In genomic region chr11:90251923-90252322, GRCm38 (mm10) we compare ENCODE assay signal across 12 mouse cellular contexts. TPM values are rescaled to one million over a fixed set of nuclear protein-coding genes. Genes with fewer than 3 reads are reported as not detected.
A peak's percentile ranks its signal among the peaks of the same experiment; 100 is the strongest.
DNase-seq lines count a peak whose midpoint lies in the region; ATAC-seq and TF ChIP-seq lines count a peak whose summit lies in the region.
"Had no signal": no experiment of that assay in that cellular context is flagged by ENCODE, and none has a peak within 500 bp of the region (broad histone marks: within the 10 kb centered on the region; RNA-seq: fewer than 3 reads in every experiment).

No protein-coding gene starts in this region.

- H3K9ac ChIP-seq in hindbrain, embryonic 13.5 days: no peak overlapping the region
- H3K9ac ChIP-seq in neural tube, embryonic 12.5 days: no peak overlapping the region
- H3K9ac ChIP-seq in liver, embryonic 14.5 days (replicated peaks): no peak overlapping the region

- DNase-seq in hindbrain, embryonic 10.5 days (ENCODE audit: low spot score): no peak
- DNase-seq in neural tube, embryonic 10.5 days (ENCODE audit: extremely low spot score, low spot score): no peak
- DNase-seq in liver, embryonic 14.5 days (ENCODE audit: low read depth in 3 of 3, low spot score in 3 of 3): no peak
- no peak for DNase-seq in urinary bladder, postnatal 25 days (ENCODE audit: low spot score)
- no peak for DNase-seq in urinary bladder, postnatal 4 days (ENCODE audit: low spot score in 2 of 2)
- DNase-seq: adrenal gland, adult 8-10 months; cerebellum, adult 9-10 months; right cerebral cortex, adult 18-20 months had no signal

- no peaks in the 10 kb centered on the region for H3K9me3 ChIP-seq in hindbrain, embryonic 13.5 days
- no peaks in the 10 kb centered on the region for H3K9me3 ChIP-seq in hindbrain, embryonic 10.5 days
- H3K9me3 ChIP-seq in neural tube, embryonic 12.5 days: no peaks in the 10 kb centered on the region
- no peaks in the 10 kb centered on the region for H3K9me3 ChIP-seq in liver, embryonic 14.5 days (ENCODE audit: control insufficient read depth, low read length)

- peak overlapping the region; percentile 68 for H3K4me2 ChIP-seq in hindbrain, embryonic 13.5 days
- peak overlapping the region; percentile 75; the same call in 1 of the 2 replicates for H3K4me2 ChIP-seq in neural tube, embryonic 12.5 days (replicated peaks)
- no peak overlapping the region for H3K4me2 ChIP-seq in liver, embryonic 14.5 days (ENCODE audit: low read depth)

- 0 out of 2 replicates have a peak, but pooled peaks have one; percentile 8 for TF ChIP-seq EP300 in liver, embryonic 14.5 days (IDR thresholded peaks at IDR 0.05; ENCODE audit: low read depth)

- no peak overlapping the region for H3K4me3 ChIP-seq in hindbrain, embryonic 13.5 days
- no peak overlapping the region for H3K4me3 ChIP-seq in hindbrain, embryonic 10.5 days
- H3K4me3 ChIP-seq in neural tube, embryonic 12.5 days: no peak overlapping the region
- no peak overlapping the region for H3K4me3 ChIP-seq in liver, embryonic 14.5 days (ENCODE audit: insufficient read depth in 1 of 2, low read depth in 2 of 2, low read length in 2 of 2)

- no peak for ATAC-seq in hindbrain, embryonic 13.5 days (ENCODE audit: low FRiP score)
- ATAC-seq in neural tube, embryonic 12.5 days (ENCODE audit: low FRiP score, low read depth): no peak
- ATAC-seq in liver, embryonic 14.5 days (ENCODE audit: insufficient read depth): no peak
- ATAC-seq in CD4-positive, CD25-positive, alpha-beta regulatory T cell, adult 4 months: no peak
- ATAC-seq: hindbrain, embryonic 16.5 days had no signal

- no peaks in the 10 kb centered on the region for H3K27me3 ChIP-seq in hindbrain, embryonic 13.5 days
- H3K27me3 ChIP-seq in hindbrain, embryonic 10.5 days (ENCODE audit: insufficient read depth, poor library complexity, severe bottlenecking): no peaks in the 10 kb centered on the region
- no peaks in the 10 kb centered on the region for H3K27me3 ChIP-seq in neural tube, embryonic 12.5 days (replicated peaks)
- H3K27me3 ChIP-seq in liver, embryonic 14.5 days (ENCODE audit: control insufficient read depth, insufficient read depth, low read length): no peaks in the 10 kb centered on the region

- H3K4me1 ChIP-seq in hindbrain, embryonic 13.5 days (replicated peaks): peaks cover 41% of the 10 kb centered on the region
- peaks cover 33% of the 10 kb centered on the region for H3K4me1 ChIP-seq in hindbrain, embryonic 10.5 days (replicated peaks)
- peaks cover 8% of the 10 kb centered on the region; the same call in 1 of the 2 replicates for H3K4me1 ChIP-seq in neural tube, embryonic 12.5 days
- H3K4me1 ChIP-seq in liver, embryonic 14.5 days (replicated peaks; ENCODE audit: control insufficient read depth in 2 of 2, insufficient read depth in 2 of 2, low read length in 1 of 2): peaks cover 3 to 26% of the 10 kb centered on the region in 2 experiments; a peak in 3 of 4 replicates

- 43% methylated on average over 2 of the region's 2 CpGs for WGBS in hindbrain, embryonic 13.5 days
- WGBS in hindbrain, embryonic 10.5 days: 52% methylated on average over 2 of the region's 2 CpGs
- 58% methylated on average over 2 of the region's 2 CpGs for WGBS in neural tube, embryonic 12.5 days
- 6% methylated on average over 2 of the region's 2 CpGs for WGBS in liver, embryonic 14.5 days (ENCODE audit: insufficient replicate concordance)

- no peak for TF ChIP-seq CTCF in liver, embryonic 14.5 days (IDR thresholded peaks at IDR 0.05; ENCODE audit: low read depth)

- 0 out of 2 replicates have a peak, but pooled peaks cover 3% of the 10 kb centered on the region for H3K36me3 ChIP-seq in hindbrain, embryonic 13.5 days
- peaks cover 7% of the 10 kb centered on the region; the same call in 1 of the 2 replicates for H3K36me3 ChIP-seq in hindbrain, embryonic 10.5 days
- no peaks in the 10 kb centered on the region for H3K36me3 ChIP-seq in neural tube, embryonic 12.5 days
- H3K36me3 ChIP-seq in liver, embryonic 14.5 days (replicated peaks; ENCODE audit: control insufficient read depth, insufficient read depth, low read depth): no peaks in the 10 kb centered on the region

- H3K27ac ChIP-seq in hindbrain, embryonic 13.5 days: no peak overlapping the region
- H3K27ac ChIP-seq in hindbrain, embryonic 10.5 days: no peak overlapping the region
- no peak overlapping the region for H3K27ac ChIP-seq in neural tube, embryonic 12.5 days
- H3K27ac ChIP-seq in liver, embryonic 14.5 days: no peak overlapping the region

RNA-seq across cellular contexts. Expression of gene Mmd, which starts 2.7 kb away (rescaled TPM):
- polyA plus RNA-seq in hindbrain, embryonic 13.5 days (2015; fragmentation: Nextera tagmentation; extraction: Ambion mirVana): 105 and 114 TPM in 2 replicates
- 44.3 and 55.9 TPM in 2 replicates for polyA plus RNA-seq in hindbrain, embryonic 10.5 days (2016; fragmentation: Nextera tagmentation; extraction: Ambion mirVana)
- polyA plus RNA-seq in neural tube, embryonic 12.5 days (2016; fragmentation: Nextera tagmentation; extraction: Ambion mirVana): 79.0 and 86.9 TPM in 2 replicates
- 5.0 TPM in 2 replicates for polyA plus RNA-seq in liver, embryonic 14.5 days (2012; rRNA removed)
- polyA plus RNA-seq in liver, embryonic 14.5 days (2014; fragmentation: Nextera tagmentation; extraction: Ambion mirVana): 5.0 and 6.7 TPM in 2 replicates
- 10 to 100 TPM; 20.8 to 21.5 TPM for polyA plus RNA-seq in CD4-positive, CD25-positive, alpha-beta regulatory T cell, adult 4 months (2017; shearing (Covaris generic))
